Mouse (Mus musculus) thymus, postnatal 25 days (tissue): ENCODE results near the gene Frmd4a.

Experiments used
- DNase-seq: peaks from one replicate; pipeline ENCODE4 v3.0.0; 2022

The Frmd4a gene

GRCm38 (mm10) chr2:4142221-4142950, 124.9 kb downstream of the Frmd4a start:
- no peak for DNase-seq

GRCm38 (mm10) chr2:4144424-4144823, 126.9 kb downstream of the Frmd4a start:
- no peak for DNase-seq

DNA sequence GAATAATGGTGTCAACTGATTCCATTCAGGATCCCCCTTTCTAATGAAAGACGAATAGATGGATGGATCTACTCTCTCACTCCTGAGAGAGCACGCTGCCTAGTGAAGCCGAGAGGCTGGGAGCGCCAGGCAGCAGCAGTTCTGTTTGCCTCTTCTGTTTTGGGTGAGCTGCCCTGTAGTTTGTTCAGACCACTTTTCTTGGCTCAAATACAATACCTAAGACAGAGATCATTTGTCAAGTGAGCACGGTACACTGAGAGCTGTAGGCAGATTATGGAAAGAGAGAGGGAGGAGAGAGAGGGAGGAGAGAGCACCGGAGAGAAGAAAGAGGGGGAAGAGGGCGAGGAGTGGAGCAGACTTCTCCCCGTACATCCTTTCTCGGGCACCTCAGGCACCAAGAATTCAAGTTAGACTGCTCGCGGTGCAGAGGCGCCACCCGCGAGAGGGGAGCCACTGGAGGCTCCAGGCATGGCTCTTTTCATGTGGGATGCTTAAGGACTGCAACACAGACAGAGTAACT, 135.1 kb downstream of the Frmd4a start:
- no peak for DNase-seq

DNA sequence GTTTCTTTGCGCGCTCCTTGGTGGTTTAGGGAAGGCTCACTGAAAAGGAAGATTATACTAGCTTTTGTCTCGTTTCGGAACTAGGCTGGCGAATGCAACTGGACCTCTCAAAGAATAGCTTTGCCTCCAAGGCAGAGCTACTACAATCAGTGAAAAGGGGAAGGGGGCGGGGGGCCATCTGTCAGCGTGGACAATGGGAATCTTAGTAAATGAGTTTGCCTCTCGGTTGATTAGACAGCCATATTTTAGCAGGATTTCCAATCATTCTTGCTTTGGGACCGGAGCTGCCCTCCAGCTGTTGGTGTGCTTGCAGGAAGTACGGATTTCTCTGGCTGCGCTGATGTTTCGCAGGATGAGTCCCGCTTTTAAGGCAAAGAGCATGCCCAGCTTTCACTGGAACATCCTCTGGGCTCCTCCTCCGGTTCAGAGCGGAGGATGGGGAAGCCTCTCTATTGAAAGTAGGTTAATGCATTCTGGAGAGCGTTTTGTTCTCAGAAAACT, 135.7 kb downstream of the Frmd4a start:
- DNase-seq = no peak

DNA sequence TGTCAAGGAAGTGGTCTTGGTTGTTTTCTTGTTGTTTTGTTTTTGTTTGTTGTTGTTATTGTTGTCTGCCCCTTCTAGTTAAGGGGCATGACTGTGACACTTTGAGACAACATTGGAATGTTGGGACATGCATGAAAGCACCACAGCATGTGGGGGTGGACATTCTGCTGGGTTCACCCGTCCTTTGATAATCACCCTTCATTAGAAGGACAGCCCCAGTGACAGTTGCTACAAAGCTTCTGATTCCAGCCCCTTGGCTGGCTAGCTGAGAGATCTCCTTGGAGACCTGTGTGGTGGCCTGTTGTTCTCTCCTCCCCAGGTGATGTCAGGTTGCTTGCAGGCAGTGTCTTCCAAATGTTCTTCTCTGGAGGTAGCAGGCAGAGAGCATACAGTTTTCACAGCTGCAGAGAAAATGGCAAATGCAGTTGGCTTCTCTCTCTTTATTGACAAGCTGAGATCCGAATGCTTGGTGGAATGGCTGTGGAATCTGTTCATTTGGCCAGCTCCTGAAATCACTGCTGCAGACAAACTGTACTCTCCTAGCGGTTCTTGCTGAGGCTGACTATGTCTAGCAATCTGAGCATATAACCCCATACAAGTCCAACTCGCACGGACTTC, 136.6 kb downstream of the Frmd4a start:
- DNase-seq = no peak

- no peak for DNase-seq
Measured at GRCm38 (mm10) chr2:4154654-4155047, 137.1 kb downstream of the Frmd4a start.

- no peak for DNase-seq
Measured at GRCm38 (mm10) chr2:4155406-4155805, 137.9 kb downstream of the Frmd4a start.

DNA sequence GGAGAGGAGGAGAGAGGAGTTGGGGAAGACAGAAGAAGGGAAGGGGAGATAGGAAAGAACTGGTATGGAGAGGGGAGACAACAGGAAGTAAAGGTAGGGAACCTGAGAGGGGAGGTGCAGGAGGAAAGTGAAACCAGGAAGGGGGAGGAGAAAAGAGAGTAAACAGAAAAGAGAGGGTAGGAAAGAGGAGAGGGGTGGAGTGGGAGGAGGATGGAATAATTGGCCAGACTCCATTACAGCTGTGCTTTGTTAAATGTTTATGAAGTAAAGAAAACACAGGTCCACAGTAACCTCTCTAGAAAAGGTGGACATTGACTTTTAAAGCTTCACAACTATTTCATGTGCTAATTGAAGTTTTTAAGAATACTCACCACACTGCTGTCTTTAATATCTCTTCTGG, 139.0 kb downstream of the Frmd4a start:
- DNase-seq = no peak

DNA sequence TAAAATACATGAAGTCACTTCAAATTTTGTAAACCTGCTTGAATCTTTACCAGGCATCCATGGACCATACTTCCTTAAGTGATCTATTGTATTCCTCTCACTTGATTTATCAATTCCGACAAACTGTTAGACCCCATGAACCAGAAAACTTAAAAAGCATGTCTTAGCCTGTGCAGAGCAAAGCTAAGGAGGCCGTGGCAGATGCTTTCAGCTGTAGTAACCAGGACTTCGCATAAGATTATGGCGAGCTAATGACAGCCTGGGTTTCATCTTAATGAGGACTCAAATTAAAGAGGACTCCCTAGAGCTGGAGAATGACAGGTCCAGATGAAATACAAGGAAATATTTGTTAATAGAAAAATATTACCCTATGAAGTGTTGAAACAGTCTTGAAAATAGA, 139.9 kb downstream of the Frmd4a start:
- DNase-seq = no peak

DNA sequence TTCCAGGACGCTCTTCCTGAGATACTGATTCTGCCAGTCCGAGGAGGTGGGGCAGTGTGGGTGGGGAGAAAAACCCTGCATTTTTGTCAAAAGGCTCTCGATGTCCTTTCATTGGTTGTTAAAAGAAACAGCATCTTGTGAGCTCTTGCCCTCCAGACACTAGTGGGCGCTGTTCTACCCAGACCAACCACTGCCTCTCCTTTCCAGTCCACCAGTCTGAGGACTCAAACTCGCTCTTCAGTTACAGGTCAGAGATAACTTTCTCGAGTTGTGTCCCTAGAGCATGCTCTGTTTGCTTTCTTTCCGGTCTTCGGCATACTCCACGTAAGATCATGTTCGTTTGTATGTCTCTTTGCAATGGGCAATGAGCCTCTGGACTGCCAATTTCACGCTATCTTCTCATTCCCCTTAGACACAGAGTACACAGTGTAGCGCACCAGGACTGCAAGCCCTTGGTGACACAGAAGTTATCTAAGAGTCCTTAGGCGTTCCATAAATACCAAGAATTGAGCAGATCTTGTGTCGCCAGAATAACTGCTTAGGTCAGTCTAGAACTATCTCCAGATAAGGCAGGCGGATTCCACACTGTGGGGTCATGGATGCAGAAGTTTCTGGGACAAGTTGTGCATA, 142.2 kb downstream of the Frmd4a start:
- peak; percentile 2 for DNase-seq

DNA sequence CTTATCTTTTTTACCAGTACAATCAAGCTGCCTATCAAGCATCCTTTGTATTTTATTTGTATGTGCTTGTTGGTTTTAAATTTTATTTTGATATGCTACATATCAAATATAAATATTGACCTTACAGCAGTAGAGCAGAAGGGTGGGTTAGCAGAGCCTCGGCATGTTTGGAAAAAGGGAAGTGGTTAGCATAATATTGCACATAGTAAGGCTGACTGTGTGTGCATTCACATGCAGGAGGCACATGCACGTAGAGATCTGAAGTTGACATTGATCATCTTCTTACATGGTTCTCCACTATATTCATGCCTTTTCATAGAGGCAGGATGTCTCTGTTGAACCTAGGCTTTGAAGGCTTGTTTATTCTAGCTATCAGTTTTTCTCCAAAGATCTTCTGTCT, 148.7 kb downstream of the Frmd4a start:
- DNase-seq = no peak

- no peak for DNase-seq
Measured at GRCm38 (mm10) chr2:4167131-4167530, 149.6 kb downstream of the Frmd4a start.

GRCm38 (mm10) chr2:4169726-4170125, 152.2 kb downstream of the Frmd4a start:
- no peak for DNase-seq

DNA sequence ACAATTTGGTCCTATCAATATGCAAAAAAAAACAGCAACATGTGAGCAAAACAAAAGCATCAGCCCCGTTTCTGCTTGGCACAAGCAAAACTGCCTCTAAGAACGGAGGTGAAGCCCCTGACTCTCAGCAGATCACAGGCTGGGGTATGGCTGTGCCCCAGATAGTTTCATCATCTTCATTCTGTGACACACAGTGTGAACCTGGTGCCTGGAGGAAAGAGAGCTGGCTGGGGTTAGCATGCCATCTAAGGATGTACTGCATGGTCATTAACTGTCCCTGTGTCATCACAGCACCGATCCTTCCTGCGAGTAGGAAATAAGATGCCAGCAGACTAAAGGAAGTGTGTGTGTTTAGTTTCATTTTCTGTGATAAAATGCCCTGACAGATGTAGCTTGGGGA, 152.7 kb downstream of the Frmd4a start:
- DNase-seq = no peak

DNA sequence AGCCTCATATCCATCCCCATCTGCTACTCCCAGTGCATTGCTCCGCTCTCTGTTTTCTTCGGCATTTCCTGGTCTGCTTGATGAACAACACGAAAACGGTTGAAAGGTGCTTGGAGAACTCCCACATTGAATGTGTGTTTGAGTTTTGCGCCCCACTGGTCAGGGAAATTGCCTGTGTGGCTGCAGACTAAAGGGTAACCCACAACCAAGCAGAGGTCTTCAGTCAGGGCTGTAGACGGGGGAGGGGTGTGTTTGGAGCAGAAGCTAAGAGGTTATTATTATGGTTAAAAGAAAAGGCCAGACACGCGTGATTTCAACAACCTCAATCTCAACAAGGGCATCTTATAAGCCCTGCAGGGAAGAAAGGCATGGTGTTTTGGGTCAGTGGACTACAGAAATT, 167.5 kb downstream of the Frmd4a start:
- no peak for DNase-seq

DNA sequence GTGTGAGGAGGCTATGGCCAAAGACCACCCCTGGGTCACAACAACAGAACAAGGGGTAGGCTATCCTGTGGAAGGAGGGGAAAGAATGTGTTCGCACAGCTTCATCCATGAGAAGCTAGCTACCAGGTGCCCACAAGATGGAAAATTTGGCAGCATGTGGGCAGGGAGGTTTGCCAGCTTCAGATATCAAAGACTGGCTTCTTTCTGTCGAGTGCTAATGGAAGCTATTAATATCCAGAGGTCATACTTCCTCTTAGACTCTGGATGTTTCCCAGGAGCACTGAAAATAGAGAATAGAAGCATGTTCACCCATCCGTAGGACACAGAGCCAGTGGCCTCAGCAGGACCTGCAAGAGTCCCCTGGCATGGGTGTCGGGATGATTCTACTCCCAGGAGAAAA, 170.0 kb downstream of the Frmd4a start:
- no peak for DNase-seq

DNA sequence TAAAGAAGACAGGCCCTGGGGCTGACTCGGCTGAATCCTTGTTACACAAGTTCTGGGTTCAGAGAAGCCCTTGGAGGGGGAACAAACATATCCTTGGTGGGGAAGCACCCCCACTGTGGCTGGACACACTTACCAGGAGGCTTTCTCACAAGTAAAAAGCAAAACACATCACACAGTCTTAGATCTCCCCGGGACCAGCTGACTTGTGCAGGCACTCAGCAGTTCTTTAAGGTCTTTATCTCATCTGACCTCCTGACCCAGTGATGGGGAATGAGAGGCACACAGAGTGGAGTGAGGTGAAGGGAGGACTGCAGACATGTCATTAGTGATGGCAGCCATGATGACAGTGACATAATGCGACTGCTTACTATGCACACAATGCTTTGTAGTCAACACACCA, 170.8 kb downstream of the Frmd4a start:
- DNase-seq = no peak

GRCm38 (mm10) chr2:4190345-4190744, 172.8 kb downstream of the Frmd4a start:
- DNase-seq = no peak

DNA sequence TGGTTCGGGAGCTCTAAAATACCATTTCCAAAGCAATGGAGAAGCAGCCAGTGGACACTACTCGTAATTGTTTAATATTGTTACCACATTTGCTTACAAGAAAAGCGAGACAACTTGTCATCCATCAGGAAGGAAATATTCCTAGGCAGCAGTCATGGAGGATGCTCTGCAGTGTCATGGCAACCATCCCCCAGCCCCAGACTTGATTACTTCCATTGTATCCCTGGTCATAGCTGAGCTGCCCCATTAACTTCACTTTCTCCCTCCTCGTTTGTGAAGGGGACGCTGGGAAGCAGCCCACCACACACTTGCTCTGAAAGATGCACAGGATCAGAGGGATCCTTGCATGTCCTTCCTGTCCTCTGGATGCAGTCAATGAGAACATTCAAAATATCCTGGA, 173.5 kb downstream of the Frmd4a start:
- DNase-seq = no peak

DNA sequence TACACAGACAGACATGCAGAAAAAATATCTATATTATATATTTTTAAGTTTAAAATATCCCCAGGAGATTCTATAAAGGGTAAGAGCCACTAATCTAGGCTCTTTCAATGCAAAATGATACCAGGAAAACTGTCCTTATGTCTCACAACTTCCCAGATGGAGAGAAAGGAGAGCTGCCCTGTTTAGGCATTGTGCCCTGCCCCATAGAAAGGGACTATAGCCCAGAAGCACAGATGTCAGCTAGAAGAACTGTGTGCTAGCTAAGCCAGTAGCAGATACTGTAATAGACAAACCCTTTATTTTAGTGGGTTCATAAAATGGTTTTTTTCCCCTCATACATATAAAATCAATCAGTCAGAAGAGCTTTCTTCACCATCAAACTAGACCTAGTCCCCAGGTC, 175.7 kb downstream of the Frmd4a start:
- DNase-seq = no peak

DNA sequence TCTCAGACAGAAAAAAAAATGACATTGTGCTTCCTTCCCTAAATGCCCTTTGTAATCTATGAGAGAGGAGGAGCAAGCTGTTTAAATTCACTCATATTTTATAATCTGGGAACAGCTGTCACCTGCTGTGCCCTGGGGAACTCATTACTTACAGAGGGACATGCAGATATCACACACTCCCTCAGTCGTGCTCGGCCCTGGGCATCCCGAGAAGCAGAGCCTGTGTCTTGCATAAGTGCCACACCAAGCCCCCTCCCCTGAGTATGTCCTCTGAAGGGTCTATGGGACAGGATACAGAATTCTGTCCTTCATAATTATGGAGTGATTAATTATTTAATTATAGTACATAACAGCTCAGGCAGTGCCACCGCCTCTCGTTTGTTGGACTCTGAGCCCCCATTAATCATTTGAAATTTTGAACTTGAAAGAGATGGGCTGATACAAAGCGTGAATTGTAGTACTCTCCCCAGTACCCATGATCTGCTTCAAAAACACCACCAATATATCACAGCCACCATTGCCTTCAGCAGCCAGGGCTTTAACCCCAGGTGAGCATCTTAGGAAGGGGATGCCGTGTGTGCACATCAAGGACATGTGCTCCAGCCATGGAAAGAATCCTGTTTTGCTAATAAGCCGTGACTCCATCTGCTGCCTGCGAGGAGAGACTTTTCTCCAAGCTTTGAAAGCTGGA, 177.0 kb downstream of the Frmd4a start:
- no peak for DNase-seq

- DNase-seq = no peak
Measured at GRCm38 (mm10) chr2:4196041-4196440, 178.5 kb downstream of the Frmd4a start.

- no peak for DNase-seq
Measured at GRCm38 (mm10) chr2:4209234-4209633, 191.7 kb downstream of the Frmd4a start.

DNA sequence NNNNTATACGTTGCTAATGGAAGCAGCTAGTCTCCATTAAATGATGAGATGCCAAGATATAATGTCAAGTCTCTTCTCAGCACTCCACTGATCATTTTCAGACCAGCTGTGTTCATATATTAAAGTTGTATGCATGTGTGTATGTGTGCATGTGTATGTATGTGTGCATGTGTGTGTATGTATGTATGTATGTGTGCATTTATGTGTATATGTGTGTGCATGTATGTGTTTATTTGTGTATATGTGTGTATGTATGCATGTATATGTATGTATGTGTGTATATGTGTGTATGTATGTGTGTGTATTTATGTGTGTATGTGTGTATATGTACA, 204.9 kb downstream of the Frmd4a start:
- DNase-seq = no peak
